Mouse (Mus musculus) urinary bladder, postnatal 25 days (tissue): ENCODE data around the gene Olfml2a.

Experiments used
- DNase-seq: peaks from one replicate; pipeline ENCODE4 v3.0.0; 2022; ENCODE audit warnings: low spot score

The Olfml2a gene

GRCm38 (mm10) chr2:38931851-38932667, at the start of gene Olfml2a:
Olfml2a (plus strand) TSS chr2:38931978.
- DNase-seq = peak; percentile 72

- no peak for DNase-seq
These were observed 28.9 kb upstream of the Olfml2a start for GRCm38 (mm10) chr2:38902866-38903265.

- DNase-seq = no peak
These were observed 27.5 kb upstream of the Olfml2a start for GRCm38 (mm10) chr2:38904290-38904689.

- no peak for DNase-seq
These were observed 25.7 kb upstream of the Olfml2a start for GRCm38 (mm10) chr2:38906097-38906496.

GRCm38 (mm10) chr2:38908604-38909003, 23.2 kb upstream of the Olfml2a start:
- no peak for DNase-seq

- no peak for DNase-seq
These were observed 17.3 kb upstream of the Olfml2a start for GRCm38 (mm10) chr2:38914517-38914916.

GRCm38 (mm10) chr2:38914965-38915364, 16.8 kb upstream of the Olfml2a start:
- no peak for DNase-seq

- DNase-seq = no peak
These were observed 14.7 kb upstream of the Olfml2a start for GRCm38 (mm10) chr2:38916947-38917691.

- no peak for DNase-seq
These were observed 10.4 kb upstream of the Olfml2a start for GRCm38 (mm10) chr2:38921374-38921773.

GRCm38 (mm10) chr2:38923471-38923870, 8.3 kb upstream of the Olfml2a start:
- no peak for DNase-seq

- DNase-seq = no peak
These were observed 7.9 kb upstream of the Olfml2a start for GRCm38 (mm10) chr2:38923911-38924310.

GRCm38 (mm10) chr2:38924571-38924970, 7.2 kb upstream of the Olfml2a start:
- DNase-seq = no peak

- DNase-seq = no peak
These were observed 6.4 kb upstream of the Olfml2a start for GRCm38 (mm10) chr2:38925171-38926080.

- DNase-seq = peak; percentile 87
These were observed 5.5 kb upstream of the Olfml2a start for GRCm38 (mm10) chr2:38926145-38926891.

GRCm38 (mm10) chr2:38927115-38927979, 4.4 kb upstream of the Olfml2a start, which contains the start of gene Nr6a1:
Nr6a1 (minus strand) TSS chr2:38927688.
- peak; percentile 70 for DNase-seq

GRCm38 (mm10) chr2:38930269-38930668, 1.5 kb upstream of the Olfml2a start:
- DNase-seq = no peak

GRCm38 (mm10) chr2:38933931-38934330, 2.2 kb downstream of the Olfml2a start:
- no peak for DNase-seq

GRCm38 (mm10) chr2:38934936-38935335, 3.2 kb downstream of the Olfml2a start:
- DNase-seq = no peak

GRCm38 (mm10) chr2:38936721-38937378, 5.1 kb downstream of the Olfml2a start:
- no peak for DNase-seq

- DNase-seq = no peak
These were observed 5.6 kb downstream of the Olfml2a start for GRCm38 (mm10) chr2:38937396-38937795.
